Mouse (Mus musculus) adrenal gland, postnatal 36 days (tissue): ENCODE data around the gene Gatb. TPM values are rescaled to one million over a fixed set of nuclear protein-coding genes. Genes with fewer than 3 reads are reported as not detected.
"Not testable (repeated sequence)": the region's sequence is repeated elsewhere in the genome, so short reads cannot be mapped to it uniquely, and the experiment has no call there.

Experiments
- DNase-seq, 2 experiments: peaks; one replicate each; pipeline ENCODE4 v3.0.0; 2021; ENCODE audit warnings: mixed read lengths in 1 of 2
- long read RNA-seq, 2 experiments: library from polyadenylated mRNA; stranded (forward); transcript quantifications; one replicate each; pipeline ENCODE4 v2.0.0; 2021; ENCODE audit warnings: borderline sequencing depth in 2 of 2
- total RNA-seq, 2 experiments: library from RNA; stranded (reverse); gene quantifications; 2 replicates each; pipeline ENCODE4 v1.2.3; 2021

Gene Gatb
- total RNA-seq = 10 to 100 TPM; 39.2 to 50.1 TPM
- long read RNA-seq, experiment 1, transcript Gatb-204 (13 exons, 3,469 nt) = major isoform, 88 of 107 reads
- long read RNA-seq, experiment 1, partial matches to known transcripts = 6 of 107 reads
- long read RNA-seq, experiment 1, other reads (novel, unspliced or antisense) = 12 of 107 reads
- long read RNA-seq, experiment 2, transcript Gatb-204 (13 exons, 3,469 nt) = major isoform, 23 of 28 reads
- long read RNA-seq, experiment 2, partial matches to known transcripts = 2 of 28 reads
- long read RNA-seq, experiment 2, other reads (novel, unspliced or antisense) = 2 of 28 reads

- peak; percentile 98 to 99 for DNase-seq
Measured at GRCm38 (mm10) chr3:85573864-85574830, at the start of gene Gatb. Gene Gatb (plus strand): TSS chr3:85574119.

- DNase-seq = no peak
Measured at GRCm38 (mm10) chr3:85530601-85531161, 43.2 kb upstream of the Gatb start.

GRCm38 (mm10) chr3:85532376-85532775 is 41.5 kb upstream of the Gatb start:
- no peak for DNase-seq

- DNase-seq = no peak
Measured at GRCm38 (mm10) chr3:85535042-85535441, 38.9 kb upstream of the Gatb start.

- DNase-seq = no peak
Measured at GRCm38 (mm10) chr3:85535621-85536520, 38.0 kb upstream of the Gatb start.

- DNase-seq = no peak
Measured at GRCm38 (mm10) chr3:85542765-85543164, 31.2 kb upstream of the Gatb start.

GRCm38 (mm10) chr3:85543652-85544051 is 30.3 kb upstream of the Gatb start:
- DNase-seq = peak; percentile 18 to 19

- no peak for DNase-seq
Measured at GRCm38 (mm10) chr3:85550312-85550711, 23.6 kb upstream of the Gatb start.

GRCm38 (mm10) chr3:85551352-85551751 is 22.6 kb upstream of the Gatb start:
- DNase-seq = peak in 1 of 2 experiments; percentile 7

GRCm38 (mm10) chr3:85553731-85554277 is 20.1 kb upstream of the Gatb start:
- no peak for DNase-seq

- no peak for DNase-seq
Measured at GRCm38 (mm10) chr3:85564603-85565002, 9.3 kb upstream of the Gatb start.

GRCm38 (mm10) chr3:85571276-85571675 is 2.6 kb upstream of the Gatb start:
- peak; percentile 56 to 75 for DNase-seq

- DNase-seq = not testable (repeated sequence)
Measured at GRCm38 (mm10) chr3:85572502-85572901, 1.4 kb upstream of the Gatb start.

- no peak for DNase-seq
Measured at GRCm38 (mm10) chr3:85573216-85573863, 579 bp upstream of the Gatb start.

GRCm38 (mm10) chr3:85582726-85583125 is 8.8 kb downstream of the Gatb start:
- peak; percentile 42 to 43 for DNase-seq

- no peak for DNase-seq
Measured at GRCm38 (mm10) chr3:85583194-85583593, 9.3 kb downstream of the Gatb start.

GRCm38 (mm10) chr3:85584966-85585365 is 11.0 kb downstream of the Gatb start:
- DNase-seq = no peak

GRCm38 (mm10) chr3:85588701-85589100 is 14.8 kb downstream of the Gatb start:
- DNase-seq = no peak

GRCm38 (mm10) chr3:85590090-85590754 is 16.3 kb downstream of the Gatb start:
- no peak for DNase-seq

- no peak for DNase-seq
Measured at GRCm38 (mm10) chr3:85592067-85592466, 18.1 kb downstream of the Gatb start.
